Mouse (Mus musculus) ES-Bruce4 (cell line): ENCODE results near the gene Kcnj13. TPM values are rescaled to one million over a fixed set of nuclear protein-coding genes. Genes with fewer than 3 reads are reported as not detected.

Source experiments
- H3K27ac ChIP-seq: 2 replicates; pipeline ENCODE4 v1.5.1; 2012; ENCODE audit warnings: low read length, inconsistent platforms; ENCODE audit not compliant: insufficient read depth
- H3K27me3 ChIP-seq: 2 replicates; pipeline ENCODE4 v1.6.1; 2012; ENCODE audit warnings: mild to moderate bottlenecking, low read length, inconsistent platforms; ENCODE audit not compliant: control insufficient read depth, poor library complexity, insufficient read depth, severe bottlenecking
- H3K36me3 ChIP-seq: 2 replicates; pipeline ENCODE4 v1.6.1; 2012; ENCODE audit warnings: inconsistent platforms, mild to moderate bottlenecking, low read length, moderate library complexity; ENCODE audit not compliant: control insufficient read depth, poor library complexity, insufficient read depth, severe bottlenecking
- H3K4me1 ChIP-seq: one replicate; pipeline ENCODE4 v1.8.1; 2011; ENCODE audit warnings: low read length; ENCODE audit not compliant: control insufficient read depth, insufficient read depth
- H3K4me3 ChIP-seq: 2 replicates; pipeline ENCODE4 v1.5.1; 2011; ENCODE audit warnings: low read depth, mild to moderate bottlenecking, low read length
- H3K9ac ChIP-seq: 2 replicates; pipeline ENCODE4 v1.6.1; 2012; ENCODE audit warnings: low read depth, mild to moderate bottlenecking, inconsistent platforms; ENCODE audit not compliant: poor library complexity, severe bottlenecking
- H3K9me3 ChIP-seq: replicated peaks from 2 replicates; pipeline ENCODE4 v1.6.1; 2012; ENCODE audit warnings: mild to moderate bottlenecking, low read length, inconsistent platforms; ENCODE audit not compliant: control insufficient read depth, poor library complexity, insufficient read depth, severe bottlenecking
- CTCF ChIP-seq: IDR thresholded peaks from one replicate; pipeline ENCODE4 v1.8.1; 2011; ENCODE audit warnings: low read depth, low read length
- EP300 ChIP-seq: IDR thresholded peaks from 2 replicates; pipeline ENCODE4 v1.6.1; 2011; ENCODE audit warnings: low read depth, low read length; ENCODE audit not compliant: insufficient read depth
- POLR2A ChIP-seq: IDR thresholded peaks from one replicate; pipeline ENCODE4 v1.8.1; 2011; ENCODE audit warnings: low read length; ENCODE audit not compliant: insufficient read depth
- polyA plus RNA-seq: library from polyadenylated mRNA; stranded (reverse); fragments of >200 nt; gene quantifications from 2 replicates; pipeline ENCODE4 v1.2.4, GENCODE M21; 2011; ENCODE audit warnings: low read depth; ENCODE audit not compliant: missing spikeins, insufficient read depth, insufficient read length

Gene Kcnj13
- polyA plus RNA-seq, result not detected in 2 replicates

DNA sequence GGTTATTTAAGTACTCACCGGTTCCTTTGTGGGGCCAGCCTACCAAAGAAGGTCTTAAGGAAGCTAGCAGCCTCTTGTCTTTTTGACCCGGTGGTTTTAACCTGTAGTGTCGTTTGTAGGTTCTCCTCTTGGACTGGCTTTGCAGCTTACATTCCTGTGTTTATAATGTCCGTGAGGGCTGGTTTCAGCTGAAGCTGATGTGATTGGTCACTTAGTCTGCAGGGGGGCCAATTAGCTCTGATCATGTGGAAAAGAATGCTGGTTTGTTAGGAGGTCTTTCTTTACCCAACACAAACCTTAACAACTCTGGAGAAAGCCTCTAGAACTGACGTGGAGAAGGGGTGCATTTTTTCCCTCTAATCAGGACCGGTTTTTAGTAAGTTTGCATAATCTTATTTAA lies at the start of gene Kcnj13:
TSS of gene Kcnj13 (minus strand) at position 136 of the 400 bp plus-strand sequence.
- H3K9ac ChIP-seq, result no peak within 1 kb of the TSS
- no peak within 1 kb of the TSS for H3K27ac ChIP-seq
- H3K4me1 ChIP-seq, result no peaks in the 10 kb centered on the region
- H3K9me3 ChIP-seq, result no peaks in the 10 kb centered on the region
- H3K36me3 ChIP-seq, result peaks cover 2% of the 10 kb centered on the region
- TF ChIP-seq POLR2A, result no peak
- no peaks in the 10 kb centered on the region for H3K27me3 ChIP-seq
- no peak within 1 kb of the TSS for H3K4me3 ChIP-seq

DNA sequence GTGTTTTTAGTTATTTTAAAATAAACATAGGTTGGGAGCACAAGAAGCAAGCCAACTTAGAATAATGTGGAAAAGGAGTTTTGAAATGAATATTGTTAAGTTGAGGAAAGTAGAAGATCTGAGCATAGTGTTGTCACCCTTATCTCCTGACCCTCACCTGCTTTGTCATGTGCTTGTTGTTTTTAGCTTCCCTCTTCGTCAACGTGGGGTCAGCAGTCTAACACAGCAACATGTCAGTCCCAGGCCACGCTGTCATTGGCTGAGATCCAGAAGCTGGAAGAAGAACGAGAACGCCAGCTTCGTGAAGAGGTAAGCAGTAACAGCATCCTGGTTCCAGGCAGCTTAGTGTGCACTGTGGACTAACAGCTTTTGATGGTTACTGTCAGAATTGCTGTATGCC lies 42.1 kb upstream of the Kcnj13 start:
- no peaks in the 10 kb centered on the region for H3K4me1 ChIP-seq
- no peak overlapping the region for H3K9ac ChIP-seq
- H3K4me3 ChIP-seq, result no peak overlapping the region
- no peaks in the 10 kb centered on the region for H3K9me3 ChIP-seq
- H3K27me3 ChIP-seq, result no peaks in the 10 kb centered on the region
- TF ChIP-seq POLR2A, result no peak
- H3K36me3 ChIP-seq, result peaks cover 48% of the 10 kb centered on the region
- H3K27ac ChIP-seq, result no peak overlapping the region

DNA sequence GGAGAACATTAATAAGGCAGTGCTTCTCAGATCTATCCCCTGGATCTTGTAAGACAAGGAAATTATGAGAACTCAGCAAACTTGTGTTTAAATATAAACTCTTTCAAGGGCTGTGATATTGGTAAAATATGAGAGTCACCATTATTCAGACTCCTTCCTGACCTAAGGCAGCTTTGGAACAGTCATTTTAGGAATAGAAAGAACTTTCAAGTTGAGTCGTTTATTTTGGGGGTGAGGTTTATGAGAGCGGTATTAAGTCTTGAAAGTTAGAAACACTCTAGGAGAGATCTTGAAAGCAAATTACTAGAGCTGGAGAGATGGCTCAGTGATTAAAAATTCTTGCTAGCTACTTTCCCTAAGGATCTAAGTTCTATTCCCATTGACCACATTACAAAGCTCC lies 40.6 kb upstream of the Kcnj13 start:
- peaks cover 46% of the 10 kb centered on the region for H3K36me3 ChIP-seq
- no peak overlapping the region for H3K9ac ChIP-seq

DNA sequence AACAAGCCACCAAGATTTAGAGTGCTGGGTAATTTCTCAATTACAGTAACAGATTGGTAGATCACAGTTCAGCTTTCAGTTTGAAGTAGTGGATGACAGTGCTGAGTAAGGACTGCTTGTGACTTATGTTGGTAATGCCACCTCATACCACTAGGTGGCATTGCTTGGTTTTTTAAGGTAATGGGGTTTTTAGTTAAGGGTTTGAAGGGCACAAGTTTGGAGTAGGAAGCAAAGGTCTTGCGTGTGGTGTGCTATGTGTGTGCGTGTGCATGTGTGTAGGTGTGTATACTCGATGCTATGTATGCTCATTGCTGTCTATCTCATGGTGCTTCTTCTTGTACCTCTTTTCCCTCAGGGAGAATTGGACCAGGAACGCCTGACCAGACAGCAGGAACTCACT lies 24.2 kb upstream of the Kcnj13 start:
- H3K9me3 ChIP-seq, result no peaks in the 10 kb centered on the region
- H3K4me1 ChIP-seq, result no peaks in the 10 kb centered on the region
- no peak overlapping the region for H3K9ac ChIP-seq
- peaks cover 43% of the 10 kb centered on the region for H3K36me3 ChIP-seq
- H3K27ac ChIP-seq, result no peak overlapping the region
- no peaks in the 10 kb centered on the region for H3K27me3 ChIP-seq
- no peak for TF ChIP-seq CTCF
- TF ChIP-seq POLR2A, result no peak
- TF ChIP-seq EP300, result no peak
- no peak overlapping the region for H3K4me3 ChIP-seq

More for the DNA sequence above, 40.6 kb upstream of the Kcnj13 start:
- Histone ChIP-seq H3K4me1 (no peaks in the 10 kb centered on the region), H3K27me3 (no peaks in the 10 kb centered on the region), H3K9me3 (no peaks in the 10 kb centered on the region), H3K27ac (no peak overlapping the region), H3K4me3 (no peak overlapping the region)
- no peak for TF ChIP-seq CTCF
- TF ChIP-seq POLR2A, result no peak
- TF ChIP-seq EP300, result no peak

DNA sequence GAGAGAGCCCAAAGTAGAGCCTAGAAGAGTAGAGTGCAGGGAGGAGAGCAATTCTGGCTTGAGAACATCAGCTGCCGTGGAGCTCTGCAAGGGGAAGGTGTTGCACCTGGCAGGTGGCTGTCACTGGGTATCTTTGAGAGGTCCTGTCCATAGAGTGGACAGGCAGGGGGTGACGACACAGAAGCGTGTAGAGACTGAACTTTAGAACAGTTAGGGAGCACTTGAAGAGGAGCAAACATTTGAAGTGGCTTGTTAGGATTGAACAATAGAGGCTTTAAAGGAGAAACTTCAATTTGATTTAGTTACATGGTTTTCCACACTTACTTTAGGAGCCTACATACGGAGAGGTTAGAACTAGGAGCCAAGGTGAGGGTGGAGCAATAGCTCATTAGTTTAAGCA lies 14.9 kb upstream of the Kcnj13 start:
- TF ChIP-seq POLR2A, result no peak
- no peak for TF ChIP-seq CTCF
- no peak for TF ChIP-seq EP300
- Histone ChIP-seq H3K27ac (no peak overlapping the region), H3K4me3 (no peak overlapping the region), H3K36me3 (peaks cover 64% of the 10 kb centered on the region), H3K9me3 (no peaks in the 10 kb centered on the region), H3K9ac (no peak overlapping the region), H3K27me3 (no peaks in the 10 kb centered on the region), H3K4me1 (no peaks in the 10 kb centered on the region)

DNA sequence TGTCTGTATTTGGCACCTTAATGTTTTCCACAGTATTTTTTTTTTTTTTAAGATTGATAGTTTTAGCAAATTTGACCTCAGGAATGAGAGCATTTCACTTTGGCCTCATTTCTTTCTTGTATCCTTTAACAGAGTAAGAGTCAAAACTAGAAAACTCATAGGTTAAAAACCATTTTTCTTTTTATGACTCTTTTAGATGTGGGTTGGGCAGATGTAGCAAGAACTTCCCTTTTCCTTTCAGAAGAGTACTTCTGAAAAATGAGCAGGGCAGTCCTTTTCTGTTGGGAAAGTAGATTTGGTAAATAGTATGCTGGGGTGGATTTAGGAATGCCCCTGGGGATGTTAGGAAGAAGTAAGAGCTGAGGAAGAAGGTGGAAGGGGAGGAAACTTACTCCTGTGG lies 11.5 kb upstream of the Kcnj13 start:
- H3K9me3 ChIP-seq, result no peaks in the 10 kb centered on the region
- H3K9ac ChIP-seq, result no peak overlapping the region
- no peak overlapping the region for H3K4me3 ChIP-seq
- H3K36me3 ChIP-seq, result peaks cover 55% of the 10 kb centered on the region
- TF ChIP-seq EP300, result no peak
- TF ChIP-seq POLR2A, result no peak
- TF ChIP-seq CTCF, result no peak
- no peaks in the 10 kb centered on the region for H3K27me3 ChIP-seq
- H3K27ac ChIP-seq, result no peak overlapping the region
- no peaks in the 10 kb centered on the region for H3K4me1 ChIP-seq
